Mouse (Mus musculus): ENCODE data around the gene Sema6c. TPM values are rescaled to one million over a fixed set of nuclear protein-coding genes. Genes with fewer than 3 reads are reported as not detected.
"Not testable (repeated sequence)": the region's sequence is repeated elsewhere in the genome, so short reads cannot be mapped to it uniquely, and the experiment has no call there.

Sema6c gene
- polyA plus RNA-seq, 1 experiment from 2014 or later: 31.5 TPM

- H3K36me3 ChIP-seq: peaks cover 24% of the 10 kb centered on the region
- no peaks in the 10 kb centered on the region for H3K9me3 ChIP-seq
- peak within 1 kb of the TSS; percentile 86 for H3K27ac ChIP-seq
- peak within 1 kb of the TSS; percentile 86 for H3K4me2 ChIP-seq
- no peaks in the 10 kb centered on the region for H3K27me3 ChIP-seq
- peaks cover 29% of the 10 kb centered on the region for H3K4me1 ChIP-seq (replicated peaks)
- peak within 1 kb of the TSS; percentile 88 for H3K9ac ChIP-seq
- peak within 1 kb of the TSS; percentile 67 for H3K4me3 ChIP-seq
- WGBS: under 1% methylated on average over 20 of the region's 20 CpGs
- ATAC-seq (ENCODE audit: low FRiP score): peak; percentile 92
Measured at GRCm38 (mm10) chr3:95133680-95134101, 26.6 kb upstream of the Sema6c start, which contains the start of the genes Scnm1 and Lysmd1. Gene Scnm1 (minus strand): TSS chr3:95134011. Gene Lysmd1 (plus strand): TSS chr3:95134088.

GRCm38 (mm10) chr3:95134133-95134532, 26.1 kb upstream of the Sema6c start:
- ATAC-seq (ENCODE audit: low FRiP score): peak; percentile 72
- Histone ChIP-seq H3K4me1 (replicated peaks) (peaks cover 29% of the 10 kb centered on the region), H3K4me3 (peak overlapping the region; percentile 67), H3K36me3 (peaks cover 21% of the 10 kb centered on the region)
- not testable (repeated sequence) for H3K27me3 ChIP-seq, H3K27ac ChIP-seq, H3K9me3 ChIP-seq, H3K9ac ChIP-seq, H3K4me2 ChIP-seq
- no CpG with 5 or more reads among the region's 12 CpGs for WGBS

- Histone ChIP-seq H3K4me1 (replicated peaks) (peaks cover 29% of the 10 kb centered on the region), H3K4me3 (peak overlapping the region; percentile 36), H3K9me3 (no peaks in the 10 kb centered on the region), H3K27me3 (no peaks in the 10 kb centered on the region), H3K27ac (no peak overlapping the region), H3K36me3 (peaks cover 19% of the 10 kb centered on the region), H3K9ac (peak overlapping the region; percentile 61), H3K4me2 (peak overlapping the region; percentile 62)
- WGBS: 35% methylated on average over 6 of the region's 6 CpGs
- 0 out of 2 replicates have a peak, but pooled peaks have one; percentile 12 for ATAC-seq (ENCODE audit: low FRiP score)
Measured at GRCm38 (mm10) chr3:95135023-95135422, 25.2 kb upstream of the Sema6c start.

GRCm38 (mm10) chr3:95135433-95136052, 24.7 kb upstream of the Sema6c start:
- Histone ChIP-seq H3K27me3 (no peaks in the 10 kb centered on the region), H3K9ac (peak overlapping the region; percentile 61), H3K4me1 (replicated peaks) (peaks cover 29% of the 10 kb centered on the region), H3K4me2 (peak overlapping the region; percentile 62), H3K4me3 (peak overlapping the region; percentile 36), H3K27ac (no peak overlapping the region), H3K36me3 (peaks cover 19% of the 10 kb centered on the region), H3K9me3 (no peaks in the 10 kb centered on the region)
- no peak for ATAC-seq (ENCODE audit: low FRiP score)
- 93% methylated on average over 7 of the region's 7 CpGs for WGBS

- H3K4me1 ChIP-seq (replicated peaks): peaks cover 29% of the 10 kb centered on the region
- H3K4me3 ChIP-seq: no peak overlapping the region
- no peak overlapping the region for H3K9ac ChIP-seq
- peaks cover 27% of the 10 kb centered on the region for H3K36me3 ChIP-seq
- no peaks in the 10 kb centered on the region for H3K9me3 ChIP-seq
- no peak overlapping the region for H3K4me2 ChIP-seq
- 93% methylated on average over 3 of the region's 3 CpGs for WGBS
- no peak overlapping the region for H3K27ac ChIP-seq
- ATAC-seq (ENCODE audit: low FRiP score): no peak
- no peaks in the 10 kb centered on the region for H3K27me3 ChIP-seq
Measured at GRCm38 (mm10) chr3:95136336-95136735, 23.9 kb upstream of the Sema6c start.

- Histone ChIP-seq H3K4me3 (no peak overlapping the region), H3K27ac (no peak overlapping the region), H3K27me3 (no peaks in the 10 kb centered on the region), H3K36me3 (peaks cover 29% of the 10 kb centered on the region), H3K9me3 (no peaks in the 10 kb centered on the region), H3K4me1 (replicated peaks) (peaks cover 22% of the 10 kb centered on the region), H3K9ac (no peak overlapping the region), H3K4me2 (no peak overlapping the region)
- no peak for ATAC-seq (ENCODE audit: low FRiP score)
- 74% methylated on average over 25 of the region's 25 CpGs for WGBS
Measured at GRCm38 (mm10) chr3:95139586-95140288, 20.5 kb upstream of the Sema6c start.

- H3K27me3 ChIP-seq: no peaks in the 10 kb centered on the region
- no peak for ATAC-seq (ENCODE audit: low FRiP score)
- 65% methylated on average over 18 of the region's 18 CpGs for WGBS
- no peak overlapping the region for H3K4me2 ChIP-seq
- no peak overlapping the region for H3K4me3 ChIP-seq
- H3K9ac ChIP-seq: no peak overlapping the region
- no peaks in the 10 kb centered on the region for H3K9me3 ChIP-seq
- H3K36me3 ChIP-seq: peaks cover 29% of the 10 kb centered on the region
- H3K4me1 ChIP-seq (replicated peaks): peaks cover 17% of the 10 kb centered on the region
- H3K27ac ChIP-seq: no peak overlapping the region
Measured at GRCm38 (mm10) chr3:95140289-95140595, 20.0 kb upstream of the Sema6c start.

- 90% methylated on average over 6 of the region's 6 CpGs for WGBS
- no peak for ATAC-seq (ENCODE audit: low FRiP score)
Measured at GRCm38 (mm10) chr3:95140795-95141194, 19.5 kb upstream of the Sema6c start.

GRCm38 (mm10) chr3:95141474-95141873, 18.8 kb upstream of the Sema6c start:
- Histone ChIP-seq H3K9me3 (no peaks in the 10 kb centered on the region), H3K4me2 (no peak overlapping the region), H3K9ac (no peak overlapping the region), H3K27me3 (no peaks in the 10 kb centered on the region), H3K4me3 (no peak overlapping the region), H3K4me1 (replicated peaks) (peaks cover 5% of the 10 kb centered on the region), H3K27ac (no peak overlapping the region), H3K36me3 (peaks cover 29% of the 10 kb centered on the region)
- WGBS: 91% methylated on average over 9 of the region's 9 CpGs
- ATAC-seq (ENCODE audit: low FRiP score): no peak

More at GRCm38 (mm10) chr3:95140795-95141194, 19.5 kb upstream of the Sema6c start:
- no peak overlapping the region for H3K4me3 ChIP-seq
- H3K27ac ChIP-seq: no peak overlapping the region
- peaks cover 29% of the 10 kb centered on the region for H3K36me3 ChIP-seq
- no peaks in the 10 kb centered on the region for H3K9me3 ChIP-seq
- no peak overlapping the region for H3K4me2 ChIP-seq
- H3K9ac ChIP-seq: no peak overlapping the region
- H3K4me1 ChIP-seq (replicated peaks): peaks cover 11% of the 10 kb centered on the region
- no peaks in the 10 kb centered on the region for H3K27me3 ChIP-seq

- no peaks in the 10 kb centered on the region for H3K4me1 ChIP-seq (replicated peaks)
- peaks cover 29% of the 10 kb centered on the region for H3K36me3 ChIP-seq
- H3K4me3 ChIP-seq: no peak within 1 kb of the TSS
- 0 out of 2 replicates have a peak, but pooled peaks have one; percentile 41 for ATAC-seq (ENCODE audit: low FRiP score)
- no peak within 1 kb of the TSS for H3K27ac ChIP-seq
- 84% methylated on average over 10 of the region's 10 CpGs for WGBS
- H3K9me3 ChIP-seq: no peaks in the 10 kb centered on the region
- no peak within 1 kb of the TSS for H3K4me2 ChIP-seq
- H3K27me3 ChIP-seq: no peaks in the 10 kb centered on the region
- H3K9ac ChIP-seq: no peak within 1 kb of the TSS
Measured at GRCm38 (mm10) chr3:95141952-95142616, 18.2 kb upstream of the Sema6c start, which contains the start of gene Tnfaip8l2. Gene Tnfaip8l2 (minus strand): TSS chr3:95142360.

- peaks cover 29% of the 10 kb centered on the region for H3K36me3 ChIP-seq
- H3K9me3 ChIP-seq: no peaks in the 10 kb centered on the region
- no peak overlapping the region for H3K9ac ChIP-seq
- no peaks in the 10 kb centered on the region for H3K27me3 ChIP-seq
- no peak overlapping the region for H3K27ac ChIP-seq
- no peak overlapping the region for H3K4me3 ChIP-seq
- 9% methylated on average over 5 of the region's 5 CpGs for WGBS
- no peak overlapping the region for H3K4me2 ChIP-seq
- no peaks in the 10 kb centered on the region for H3K4me1 ChIP-seq (replicated peaks)
- peak; percentile 62 for ATAC-seq (ENCODE audit: low FRiP score)
Measured at GRCm38 (mm10) chr3:95142617-95143011, 17.6 kb upstream of the Sema6c start.

GRCm38 (mm10) chr3:95147924-95148323, 12.3 kb upstream of the Sema6c start:
- Histone ChIP-seq H3K9ac (no peak overlapping the region), H3K27me3 (no peaks in the 10 kb centered on the region), H3K36me3 (no peaks in the 10 kb centered on the region), H3K27ac (no peak overlapping the region), H3K4me1 (replicated peaks) (no peaks in the 10 kb centered on the region), H3K4me2 (no peak overlapping the region), H3K4me3 (no peak overlapping the region), H3K9me3 (no peaks in the 10 kb centered on the region)
- WGBS: 34% methylated on average over 3 of the region's 3 CpGs
- ATAC-seq (ENCODE audit: low FRiP score): no peak
